Mouse (Mus musculus) midbrain, embryonic 10.5 days (tissue): ENCODE measurements around the gene Dynlrb1. TPM values are rescaled to one million over a fixed set of nuclear protein-coding genes. Genes with fewer than 3 reads are reported as not detected.

ENCODE experiments used
- DNase-seq: peaks from one replicate; pipeline ENCODE4 v3.0.0-alpha.2; 2017; ENCODE audit warnings: low spot score
- H3K27ac ChIP-seq: fragments of 300-500 bp; sonication (generic); replicated peaks from 2 replicates; pipeline ENCODE4 v1.5.1; 2016; ENCODE audit warnings: mild to moderate bottlenecking
- H3K27me3 ChIP-seq: fragments of 300-500 bp; sonication (generic); 2 replicates; pipeline ENCODE4 v1.6.1; 2016; ENCODE audit warnings: low read depth, mild to moderate bottlenecking; ENCODE audit not compliant: poor library complexity, severe bottlenecking
- H3K36me3 ChIP-seq: fragments of 300-500 bp; sonication (generic); 2 replicates; pipeline ENCODE4 v1.6.1; 2016; ENCODE audit warnings: mild to moderate bottlenecking, moderate library complexity
- H3K4me1 ChIP-seq: fragments of 300-500 bp; sonication (generic); 2 replicates; pipeline ENCODE4 v1.6.1; 2016
- H3K4me3 ChIP-seq: fragments of 300-500 bp; sonication (generic); 2 replicates; pipeline ENCODE4 v1.5.1; 2016; ENCODE audit warnings: mild to moderate bottlenecking, moderate library complexity
- H3K9me3 ChIP-seq: fragments of 300-500 bp; sonication (generic); replicated peaks from 2 replicates; pipeline ENCODE4 v1.6.1; 2016; ENCODE audit warnings: mild to moderate bottlenecking
- WGBS: fragments of 180-500 bp; shearing (Covaris S2); methylation state at CpG from one replicate; pipeline ENCODE4 v1.1.7; 2016; 5-methylcytosine and 5-hydroxymethylcytosine counted together
- polyA plus RNA-seq: library from polyadenylated mRNA; unstranded; fragments of >200 nt; fragmentation: Nextera tagmentation; extraction: Ambion mirVana; gene quantifications from 2 replicates; pipeline ENCODE4 v1.2.1, GENCODE M21; 2016

Dynlrb1 gene
- polyA plus RNA-seq, 1 experiment from 2014 or later, result 422 TPM

DNA sequence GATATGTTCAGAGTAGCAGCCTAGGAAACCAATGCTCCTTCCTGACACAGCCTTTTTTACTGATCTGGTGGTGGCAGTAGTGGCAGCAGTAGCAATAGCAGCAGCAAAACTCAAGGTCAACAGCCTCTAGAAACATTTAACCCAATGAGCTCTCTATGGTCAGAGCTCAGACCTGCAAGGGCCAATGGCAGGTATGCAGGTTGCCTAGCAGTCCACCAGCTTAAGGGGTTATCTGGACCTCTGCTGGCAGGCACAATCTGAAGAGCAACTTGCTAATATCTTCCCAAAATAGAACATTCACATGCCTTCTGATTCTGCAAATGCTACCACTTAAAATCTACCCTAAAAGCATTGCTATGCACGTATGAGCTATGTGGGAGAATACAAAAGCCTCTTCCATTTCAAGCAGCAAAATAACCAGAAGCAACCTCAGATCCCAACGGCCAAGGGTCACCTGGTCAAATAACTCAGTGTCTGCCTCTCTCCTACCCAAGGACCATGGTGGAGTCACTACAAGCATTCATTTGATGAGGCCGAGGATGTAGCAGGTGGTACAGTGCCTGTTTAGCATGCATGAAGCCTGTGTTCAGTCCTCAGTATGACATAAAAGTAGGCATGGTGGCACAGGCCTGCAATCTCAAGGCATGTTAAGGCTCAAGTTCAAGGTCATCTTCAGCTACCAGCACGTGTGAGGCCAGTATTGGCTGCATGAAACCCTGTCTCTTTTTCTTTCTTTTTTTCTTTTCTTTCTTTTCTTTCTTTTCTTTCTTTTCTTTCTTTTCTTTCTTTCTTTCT lies 51.3 kb downstream of the Dynlrb1 start:
- WGBS, result 88% methylated on average over 4 of the region's 4 CpGs
- Histone ChIP-seq H3K27me3 (no peaks in the 10 kb centered on the region), H3K27ac (no peak overlapping the region), H3K4me3 (no peak overlapping the region), H3K4me1 (no peaks in the 10 kb centered on the region), H3K9me3 (no peaks in the 10 kb centered on the region), H3K36me3 (peaks cover 70% of the 10 kb centered on the region)
- DNase-seq, result no peak

DNA sequence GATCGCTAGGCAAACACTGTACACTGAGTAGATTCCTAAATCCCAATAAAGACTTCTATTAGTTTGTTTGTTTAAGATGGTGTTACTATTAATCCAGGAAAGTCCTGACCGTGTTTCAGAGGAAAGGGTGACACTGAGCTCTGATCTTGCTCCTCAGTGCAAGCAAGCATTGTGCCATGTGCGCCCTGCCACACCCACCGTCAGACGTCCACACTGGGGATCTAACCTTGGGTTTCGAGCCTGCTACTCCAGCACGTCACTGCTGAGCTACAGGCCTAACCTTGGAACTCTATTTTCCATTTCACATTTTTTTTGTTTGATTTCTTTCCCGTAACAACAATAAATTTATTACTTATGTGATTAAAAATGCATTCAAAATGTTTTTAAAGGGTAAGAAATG lies 53.7 kb downstream of the Dynlrb1 start:
- DNase-seq, result no peak
- no peaks in the 10 kb centered on the region for H3K9me3 ChIP-seq
- no peaks in the 10 kb centered on the region for H3K27me3 ChIP-seq
- H3K4me3 ChIP-seq, result no peak overlapping the region
- peaks cover 72% of the 10 kb centered on the region for H3K36me3 ChIP-seq
- H3K4me1 ChIP-seq, result no peaks in the 10 kb centered on the region
- WGBS, result 93% methylated on average over 8 of the region's 8 CpGs
- H3K27ac ChIP-seq, result no peak overlapping the region

DNA sequence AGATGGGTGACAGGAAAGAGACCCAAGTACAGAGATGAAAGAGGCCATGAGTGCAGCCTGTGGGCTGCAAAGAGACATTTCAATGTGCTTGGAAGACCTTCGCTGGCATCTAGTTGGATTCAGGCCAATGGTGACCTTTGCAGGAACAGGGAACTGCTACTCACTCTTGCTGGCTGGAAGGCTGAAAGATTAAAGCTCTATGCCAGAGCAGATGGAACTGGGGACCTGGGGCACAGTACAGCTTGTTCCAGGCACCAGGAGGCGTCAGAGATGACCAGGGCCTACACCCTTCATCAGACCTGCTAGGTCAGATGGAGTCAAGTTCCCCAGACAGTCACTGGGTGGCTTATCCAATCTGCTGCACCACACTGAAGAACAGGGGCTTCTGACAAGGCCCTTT lies 57.0 kb downstream of the Dynlrb1 start:
- Histone ChIP-seq H3K4me1 (no peaks in the 10 kb centered on the region), H3K27ac (no peak overlapping the region), H3K4me3 (no peak overlapping the region), H3K27me3 (no peaks in the 10 kb centered on the region), H3K36me3 (peaks cover 92% of the 10 kb centered on the region), H3K9me3 (no peaks in the 10 kb centered on the region)
- DNase-seq, result no peak
- 90% methylated on average over 2 of the region's 2 CpGs for WGBS

DNA sequence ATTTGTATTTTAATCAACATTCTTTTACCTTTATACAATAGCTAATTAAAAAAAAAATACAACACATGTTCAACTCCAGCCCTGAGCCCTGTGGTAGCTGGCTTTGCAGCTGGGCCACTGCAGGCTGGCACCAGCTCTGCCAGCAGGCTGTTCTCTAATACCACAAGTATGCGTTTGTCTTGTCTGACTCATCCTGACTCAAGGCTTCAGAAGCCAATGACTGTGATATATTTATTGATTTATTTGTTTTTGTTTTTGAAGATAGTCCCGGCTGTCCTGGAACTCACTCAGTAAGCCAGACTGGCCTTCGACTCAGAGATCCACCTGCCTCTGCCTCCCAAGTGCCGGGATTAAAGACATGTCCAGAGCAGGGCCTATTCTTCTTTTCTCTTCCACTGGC lies 57.6 kb downstream of the Dynlrb1 start:
- 95% methylated on average over 4 of the region's 4 CpGs for WGBS
- no peak overlapping the region for H3K4me3 ChIP-seq
- H3K4me1 ChIP-seq, result no peaks in the 10 kb centered on the region
- H3K27ac ChIP-seq, result no peak overlapping the region
- H3K36me3 ChIP-seq, result peaks cover 98% of the 10 kb centered on the region
- no peaks in the 10 kb centered on the region for H3K27me3 ChIP-seq
- no peak for DNase-seq
- no peaks in the 10 kb centered on the region for H3K9me3 ChIP-seq

DNA sequence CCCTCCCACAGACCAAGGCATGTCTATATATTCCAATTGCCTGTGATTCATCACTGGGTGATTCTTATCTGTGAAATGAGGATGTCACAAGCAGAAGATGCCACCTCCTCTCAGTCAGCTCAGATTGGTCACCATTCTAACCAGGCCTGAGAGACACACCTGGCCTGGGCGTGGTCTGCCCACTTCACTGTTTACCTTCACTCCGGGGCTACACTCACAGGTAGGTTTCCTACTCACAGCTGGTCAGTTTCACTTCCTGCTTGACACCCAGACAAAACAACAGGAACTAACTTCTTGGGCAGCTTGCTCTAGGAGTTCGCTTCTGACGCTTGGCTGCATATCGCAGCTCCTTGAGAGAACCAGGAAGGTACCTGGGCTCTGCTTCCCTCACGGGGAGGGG lies 59.1 kb downstream of the Dynlrb1 start:
- DNase-seq, result no peak
- Histone ChIP-seq H3K9me3 (no peaks in the 10 kb centered on the region), H3K27ac (no peak overlapping the region), H3K27me3 (no peaks in the 10 kb centered on the region), H3K4me1 (no peaks in the 10 kb centered on the region), H3K4me3 (no peak overlapping the region), H3K36me3 (peaks cover 98% of the 10 kb centered on the region)
- WGBS, result 96% methylated on average over 6 of the region's 6 CpGs

DNA sequence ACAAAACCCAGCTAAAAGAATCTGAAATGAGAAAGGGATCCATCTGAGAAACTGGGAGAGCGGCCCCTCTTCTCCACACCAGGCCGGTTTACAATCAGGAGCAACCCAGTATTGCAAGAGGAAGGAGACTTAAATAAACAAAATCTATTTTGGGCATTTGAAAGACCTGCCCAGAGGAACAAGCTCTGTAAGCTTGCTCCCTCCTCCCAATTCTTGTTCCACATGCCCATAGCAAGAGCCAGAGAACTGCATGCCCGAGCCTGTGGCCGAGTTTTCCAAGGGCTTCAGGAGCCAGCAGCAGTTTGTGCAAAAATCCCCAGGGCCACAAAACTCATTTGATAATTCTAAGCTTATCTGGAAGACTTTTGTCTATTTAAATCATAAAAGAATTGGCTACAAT lies 63.2 kb downstream of the Dynlrb1 start:
- Histone ChIP-seq H3K27ac (no peak overlapping the region), H3K9me3 (no peaks in the 10 kb centered on the region), H3K4me1 (no peaks in the 10 kb centered on the region), H3K27me3 (no peaks in the 10 kb centered on the region), H3K36me3 (peaks cover 79% of the 10 kb centered on the region), H3K4me3 (no peak overlapping the region)
- WGBS, result 92% methylated on average over 4 of the region's 4 CpGs
- DNase-seq, result no peak

Other genes starting within 250 kb of the Dynlrb1 start
- 0.04 and 0.09 TPM in 2 replicates for gene Gm14226, start 218.3 kb upstream of the Dynlrb1 start, polyA plus RNA-seq
- 89.6 and 106 TPM in 2 replicates for gene Ahcy, start 162.0 kb upstream of the Dynlrb1 start, polyA plus RNA-seq
- gene Itch, start 103.0 kb upstream of the Dynlrb1 start, polyA plus RNA-seq, result 54.6 and 58.2 TPM in 2 replicates
- 106 and 135 TPM in 2 replicates for gene Map1lc3a, start 39.8 kb downstream of the Dynlrb1 start, polyA plus RNA-seq
- gene Pigu, start 120.9 kb downstream of the Dynlrb1 start, polyA plus RNA-seq, result 57.1 and 58.5 TPM in 2 replicates
- 43.6 and 75.1 TPM in 2 replicates for gene Trp53inp2, start 144.5 kb downstream of the Dynlrb1 start, polyA plus RNA-seq
- 20.8 and 22.3 TPM in 2 replicates for gene Ncoa6, start 237.4 kb downstream of the Dynlrb1 start, polyA plus RNA-seq